Mouse (Mus musculus) C2C12 (cell line): Measurements from ENCODE around the gene Ak4.

Source experiments
- CEBPB ChIP-seq: IDR thresholded peaks from one replicate; pipeline ENCODE4 v1.6.1; 2011; ENCODE audit warnings: low read depth, mild to moderate bottlenecking, control low read depth, moderate library complexity
- CTCF ChIP-seq: IDR thresholded peaks from one replicate; pipeline ENCODE4 v1.5.1; 2011; ENCODE audit not compliant: control insufficient read depth, insufficient read depth, insufficient read length
- MAX ChIP-seq: IDR thresholded peaks from one replicate; pipeline ENCODE4 v1.6.1; 2011; ENCODE audit warnings: mild to moderate bottlenecking, control low read depth

DNA sequence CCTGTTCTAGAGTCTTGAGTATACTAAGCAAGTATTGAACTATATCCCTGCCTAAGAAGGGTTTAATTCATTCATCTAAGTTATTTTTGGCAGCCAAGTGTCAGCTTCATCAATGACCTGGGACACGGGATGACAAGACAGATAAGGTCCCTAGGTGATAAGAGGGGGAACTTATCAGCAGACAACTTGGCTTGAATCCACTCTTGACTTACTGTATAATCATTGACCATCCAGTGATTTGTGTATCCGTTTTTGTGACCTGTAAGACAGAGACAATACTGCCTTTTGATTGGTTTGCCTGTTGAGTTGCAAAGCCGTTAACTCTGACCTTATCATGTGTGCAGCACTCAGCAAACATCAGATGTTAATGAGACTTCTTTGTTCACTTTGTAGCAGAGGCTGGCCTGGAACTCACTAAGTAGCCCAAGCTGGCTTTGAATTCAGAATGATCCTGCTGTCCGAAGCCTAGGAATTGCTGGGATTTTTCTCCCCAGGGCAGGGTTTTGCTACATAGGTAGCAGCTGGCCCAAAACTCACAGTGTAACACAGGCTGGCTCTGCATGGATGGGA lies 19.0 kb upstream of the Ak4 start:
- TF ChIP-seq CTCF (no peak), MAX (no peak), CEBPB (no peak)
